Mouse (Mus musculus) spleen, adult 10 weeks (tissue): Measurements from ENCODE around the gene Marcks. TPM values are rescaled to one million over a fixed set of nuclear protein-coding genes. Genes with fewer than 3 reads are reported as not detected.

Source experiments
- polyA plus RNA-seq: library from polyadenylated mRNA; stranded (reverse); fragments of 350-450 nt; fragmentation: Illumina TruSeq; extraction: RNeasy Lipid Tissue Mini Kit (QIAGEN cat#74804); gene quantifications from one replicate; pipeline ENCODE4 v1.2.3, GENCODE M21; 2015; ENCODE audit warnings: low replicate concordance; ENCODE audit not compliant: insufficient read depth

Marcks gene
- 172 TPM for polyA plus RNA-seq

DNA sequence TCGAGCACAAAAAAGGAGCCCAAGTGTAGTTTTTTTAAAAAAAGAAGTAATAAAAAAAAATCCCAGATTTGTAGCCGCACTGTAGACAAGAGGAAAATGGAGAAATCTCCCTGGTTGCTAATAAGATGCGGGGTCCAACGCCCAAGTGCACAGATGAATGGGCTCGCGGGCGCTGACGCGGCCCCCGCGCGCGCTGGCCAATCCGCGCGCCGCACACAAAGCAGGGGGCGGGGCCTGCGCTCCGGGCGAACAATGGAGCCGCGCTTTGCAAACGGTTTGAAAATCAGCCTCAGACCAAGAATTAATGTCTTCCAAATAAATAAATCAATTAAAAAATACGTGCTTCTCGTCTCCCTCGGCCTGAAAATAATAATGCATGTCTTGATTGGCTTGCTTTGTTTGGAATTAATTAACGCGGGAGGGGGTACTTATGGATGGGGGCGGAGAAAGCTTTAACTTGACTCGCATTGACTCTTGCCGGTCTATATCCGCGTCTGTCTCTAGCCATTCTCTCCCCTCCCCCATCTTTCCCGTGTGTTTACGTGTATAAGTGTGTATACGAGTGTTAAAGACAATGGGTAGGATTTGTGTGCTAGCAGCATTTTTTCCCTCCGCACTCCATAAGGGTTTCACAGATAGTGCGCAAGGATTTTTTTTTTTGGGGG, at the start of gene Marcks:
Gene Marcks, minus strand, starts transcription at position 143 of the 665 bp plus-strand sequence.

Other genes starting within 250 kb of the Marcks start
- gene Hdac2, start 164.4 kb downstream of the Marcks start, polyA plus RNA-seq = 123 TPM